Mouse (Mus musculus) CH12.LX (cell line): ENCODE data around the gene Mansc1. TPM values are rescaled to one million over a fixed set of nuclear protein-coding genes. Genes with fewer than 3 reads are reported as not detected.
A peak's percentile ranks its signal among the peaks of the same experiment; 100 is the strongest.
"Not testable (repeated sequence)": the region's sequence is repeated elsewhere in the genome, so short reads cannot be mapped to it uniquely, and the experiment has no call there.

Source experiments
- DNase-seq: peaks from one replicate; pipeline ENCODE4 v3.0.0-alpha.2; 2013; ENCODE audit errors: extremely low read depth
- H3K27ac ChIP-seq: 2 replicates; pipeline ENCODE4 v1.5.1; 2012; ENCODE audit warnings: low read depth, mild to moderate bottlenecking, control low read depth, moderate library complexity; ENCODE audit not compliant: insufficient read depth
- H3K27me3 ChIP-seq: replicated peaks from 2 replicates; pipeline ENCODE3; 2012; ENCODE audit warnings: inconsistent platforms
- H3K36me3 ChIP-seq, 2 experiments: replicated peaks in 1 of 2; 2 replicates each; pipeline versions ENCODE3 to v1.6.1; 2012; ENCODE audit warnings: inconsistent platforms in 1 of 2, low read length in 1 of 2, mild to moderate bottlenecking in 1 of 2, mixed read lengths in 1 of 2, moderate library complexity in 1 of 2; ENCODE audit not compliant: control insufficient read depth in 1 of 2, insufficient read depth in 1 of 2
- H3K4me1 ChIP-seq, 2 experiments: 2 replicates each; pipeline ENCODE4 v1.6.1; 2012; ENCODE audit warnings: inconsistent platforms in 1 of 2, moderate library complexity in 1 of 2; ENCODE audit not compliant: insufficient read depth in 2 of 2, control insufficient read depth in 1 of 2
- H3K4me2 ChIP-seq: 2 replicates; pipeline ENCODE4 v1.6.1; 2012; ENCODE audit warnings: low read depth, mild to moderate bottlenecking, control low read depth; ENCODE audit not compliant: poor library complexity, insufficient read depth, severe bottlenecking
- H3K4me3 ChIP-seq, 3 experiments: fragments of 150-350 bp in 1 of 3; sonication (generic) in 1 of 3; replicated peaks in 1 of 3; 2 replicates each; pipeline versions ENCODE3 to v1.5.1; 2011 to 2012; ENCODE audit warnings: low read depth in 2 of 3, low read length in 2 of 3, mild to moderate bottlenecking in 2 of 3, moderate library complexity in 2 of 3, control low read depth in 1 of 3, improper control_type of control experiment in 1 of 3, inconsistent platforms in 1 of 3, mixed read lengths in 1 of 3; ENCODE audit not compliant: poor library complexity in 1 of 3
- H3K79me2 ChIP-seq: replicated peaks from 2 replicates; pipeline ENCODE4 v1.6.1; 2012; ENCODE audit warnings: mild to moderate bottlenecking, moderate library complexity; ENCODE audit not compliant: control insufficient read depth, poor library complexity, insufficient read depth, severe bottlenecking; ENCODE audit errors: extremely low read depth
- H3K9ac ChIP-seq: 2 replicates; pipeline ENCODE4 v1.6.1; 2012; ENCODE audit warnings: low read depth, mild to moderate bottlenecking, control low read depth, moderate library complexity; ENCODE audit not compliant: insufficient read depth
- H3K9me3 ChIP-seq: replicated peaks from 2 replicates; pipeline ENCODE3; 2012; ENCODE audit warnings: low read length, inconsistent platforms, mixed read lengths
- BHLHE40 ChIP-seq: IDR thresholded peaks from 2 replicates; pipeline ENCODE4 v1.6.1; 2011; ENCODE audit warnings: mild to moderate bottlenecking, low read depth, low read length, improper control_type of control experiment
- CHD2 ChIP-seq: IDR thresholded peaks from 2 replicates; pipeline ENCODE4 v1.6.1; 2011; ENCODE audit warnings: low read length, improper control_type of control experiment
- E2F4 ChIP-seq: IDR thresholded peaks from 2 replicates; pipeline ENCODE4 v1.6.1; 2011; ENCODE audit warnings: low read depth, low read length, improper control_type of control experiment; ENCODE audit not compliant: insufficient replicate concordance
- ELF1 ChIP-seq: IDR thresholded peaks from 2 replicates; pipeline ENCODE4 v1.6.1; 2014; ENCODE audit warnings: low read depth, mild to moderate bottlenecking, inconsistent platforms, low read length, improper control_type of control experiment
- EP300 ChIP-seq: IDR thresholded peaks from 2 replicates; pipeline ENCODE4 v1.6.1; 2011; ENCODE audit warnings: low read length, improper control_type of control experiment
- HCFC1 ChIP-seq: IDR thresholded peaks from 2 replicates; pipeline ENCODE4 v1.6.1; 2012; ENCODE audit warnings: low read depth, mild to moderate bottlenecking, inconsistent platforms, low read length, improper control_type of control experiment
- IRF4 ChIP-seq: IDR thresholded peaks from 2 replicates; pipeline ENCODE4 v1.6.1; 2014; ENCODE audit warnings: low read depth, mild to moderate bottlenecking, inconsistent platforms, low read length, improper control_type of control experiment
- JUN ChIP-seq: IDR thresholded peaks from 2 replicates; pipeline ENCODE4 v1.6.1; 2011; ENCODE audit warnings: low read depth, mild to moderate bottlenecking, low read length, improper control_type of control experiment, moderate library complexity; ENCODE audit not compliant: insufficient read depth
- MAZ ChIP-seq: IDR thresholded peaks from 2 replicates; pipeline ENCODE4 v1.6.1; 2012; ENCODE audit warnings: low read depth, mild to moderate bottlenecking, inconsistent platforms, low read length, improper control_type of control experiment, moderate library complexity
- MXI1 ChIP-seq: IDR thresholded peaks from 2 replicates; pipeline ENCODE4 v1.6.1; 2011; ENCODE audit warnings: mild to moderate bottlenecking, low read depth, low read length, improper control_type of control experiment
- MYC ChIP-seq: IDR thresholded peaks from 2 replicates; pipeline ENCODE4 v1.6.1; 2011; ENCODE audit warnings: low read depth, mild to moderate bottlenecking, improper control_type of control experiment, low read length
- RAD21 ChIP-seq: IDR thresholded peaks from 2 replicates; pipeline ENCODE4 v1.6.1; 2011; ENCODE audit warnings: low read depth, mild to moderate bottlenecking, low read length, improper control_type of control experiment, moderate library complexity
- RCOR1 ChIP-seq: conservative IDR thresholded peaks from 2 replicates; pipeline ENCODE4 v1.6.1; 2012; ENCODE audit warnings: low read depth, mild to moderate bottlenecking, inconsistent platforms, low read length, improper control_type of control experiment
- SMC3 ChIP-seq: IDR thresholded peaks from 2 replicates; pipeline ENCODE4 v1.6.1; 2011; ENCODE audit warnings: low read depth, low read length, improper control_type of control experiment
- USF1 ChIP-seq: IDR thresholded peaks from 2 replicates; pipeline ENCODE4 v1.6.1; 2014; ENCODE audit warnings: low read depth, mild to moderate bottlenecking, inconsistent platforms, low read length, improper control_type of control experiment
- ZC3H11A ChIP-seq: IDR thresholded peaks from 2 replicates; pipeline ENCODE4 v1.6.1; 2012; ENCODE audit warnings: low read depth, mild to moderate bottlenecking, inconsistent platforms, low read length, improper control_type of control experiment
- ZKSCAN1 ChIP-seq: IDR thresholded peaks from 2 replicates; pipeline ENCODE4 v1.6.1; 2012; ENCODE audit warnings: low read depth, inconsistent platforms, low read length, improper control_type of control experiment, borderline replicate concordance
- dilution Hi-C: fragments of 300-500 bp; cut with MboI; formaldehyde crosslinking; loops from 2 replicates; pipeline ENCODE4 v1.14.3; 2020; ENCODE audit warnings: low sequenced_read_pairs; ENCODE audit not compliant: extremely low pct_unique_long_range_greater_than_20kb, extremely low pct_ligation_motif_present
- in situ Hi-C: fragments of 300-500 bp; cut with MboI; formaldehyde crosslinking; loops from 3 replicates; pipeline ENCODE4 v1.14.3; 2019; ENCODE audit warnings: low sequenced_read_pairs, low pct_ligation_motif_present, low pct_unique_long_range_greater_than_20kb, mixed read lengths
- polyA plus RNA-seq: library from polyadenylated mRNA; unstranded; fragments of >175 nt; gene quantifications from 2 replicates; pipeline ENCODE4 v1.2.1, GENCODE M21; 2012; ENCODE audit warnings: low read depth; ENCODE audit not compliant: insufficient read length
- total RNA-seq, 2 experiments: library from RNA; depleted of rRNA; stranded (reverse); fragments of 300-350 nt in 1 of 2; fragments of >200 nt in 1 of 2; gene quantifications; 2 replicates each; pipeline ENCODE4 v1.2.3; 2012 to 2014

The Mansc1 gene
- total and polyA plus RNA-seq, 3 experiments: not detected

- H3K27ac ChIP-seq: no peak overlapping the region
Measured at GRCm38 (mm10) chr6:134677504-134677903, 45.2 kb upstream of the Mansc1 start.

GRCm38 (mm10) chr6:134673712-134674111 lies 41.4 kb upstream of the Mansc1 start:
- dilution Hi-C loops, H3K9me3 ChIP-seq, H3K27ac ChIP-seq, H3K4me2 ChIP-seq, H3K36me3 ChIP-seq, H3K9ac ChIP-seq, H3K27me3 ChIP-seq, H3K79me2 ChIP-seq, in situ Hi-C loops: not testable (repeated sequence)
- Histone ChIP-seq H3K4me1 (peaks cover 7 to 24% of the 10 kb centered on the region in 2 experiments), H3K4me3 (peak overlapping the region in 1 of 3 experiments; percentile 39)
- DNase-seq: peak; percentile 7
- TF ChIP-seq BHLHE40: 0 out of 2 replicates have a peak, but pooled peaks have one; percentile 9

More at GRCm38 (mm10) chr6:134677504-134677903, 45.2 kb upstream of the Mansc1 start:
- H3K9me3 ChIP-seq: no peaks in the 10 kb centered on the region
- DNase-seq: no peak
- no peak overlapping the region for H3K4me2 ChIP-seq
- in situ Hi-C loops: no loop called here
- TF ChIP-seq E2F4: no peak
- no peak for TF ChIP-seq SMC3
- TF ChIP-seq BHLHE40: no peak
- no peak for TF ChIP-seq HCFC1
- TF ChIP-seq CHD2: no peak
- TF ChIP-seq IRF4: no peak
- no peak for TF ChIP-seq JUN
- peaks cover 0 to 2% of the 10 kb centered on the region in 2 experiments for H3K36me3 ChIP-seq
- H3K4me3 ChIP-seq: no peak overlapping the region
- no peaks in the 10 kb centered on the region for H3K79me2 ChIP-seq
- H3K27me3 ChIP-seq: no peaks in the 10 kb centered on the region
- dilution Hi-C loops: no loop called here
- peaks cover 5 to 14% of the 10 kb centered on the region in 2 experiments for H3K4me1 ChIP-seq
- no peak overlapping the region for H3K9ac ChIP-seq

GRCm38 (mm10) chr6:134670881-134671411 lies 38.7 kb upstream of the Mansc1 start:
- Histone ChIP-seq H3K27ac (no peak overlapping the region), H3K36me3 (no peaks in the 10 kb centered on the region), H3K27me3 (no peaks in the 10 kb centered on the region), H3K4me1 (peaks cover 7 to 24% of the 10 kb centered on the region in 2 experiments), H3K4me2 (no peak overlapping the region), H3K9ac (no peak overlapping the region), H3K79me2 (no peaks in the 10 kb centered on the region), H3K4me3 (no peak overlapping the region), H3K9me3 (no peaks in the 10 kb centered on the region)
- no peak for DNase-seq
- dilution Hi-C loops: no loop called here
- TF ChIP-seq ZC3H11A (no peak), USF1 (no peak), ELF1 (no peak), RCOR1 (no peak), MAZ (no peak), MYC (no peak), MXI1 (no peak), ZKSCAN1 (no peak), RAD21 (no peak), EP300 (no peak)
- in situ Hi-C loops: no loop called here
